Mouse (Mus musculus): ENCODE results near the gene H2al2c. TPM values are rescaled to one million over a fixed set of nuclear protein-coding genes. Genes with fewer than 3 reads are reported as not detected.

Gene H2al2c
- not detected for total RNA-seq (2023)

GRCm38 (mm10) chrY:2598799-2599198 is at the start of gene H2al2c:
Gene H2al2c, plus strand, starts transcription at chrY:2599099.

Other genes with a start within 250 kb of the H2al2c start
- not detected for gene Sry, start 64.6 kb downstream of the H2al2c start, total RNA-seq (2023)
- gene H2al2b, start 121.6 kb downstream of the H2al2c start, total RNA-seq (2023), result not detected
- gene Gm4064, start 197.1 kb downstream of the H2al2c start, total RNA-seq (2023), result not detected
- not detected for gene Rbmy, start 231.6 kb downstream of the H2al2c start, total RNA-seq (2023)
- not detected for gene Gm10256, start 231.6 kb downstream of the H2al2c start, total RNA-seq (2023)

Measured in neutrophil, adult 83 days (primary cell).